Mouse (Mus musculus) stomach, embryonic 14.5 days (tissue): Measurements from ENCODE around the gene Slc25a22. TPM values are rescaled to one million over a fixed set of nuclear protein-coding genes. Genes with fewer than 3 reads are reported as not detected.

ENCODE experiments used
- ATAC-seq: fragments of 200-750 bp; cut with Nextera tagmentation; 2 replicates; pipeline ENCODE4 v1.8.0; 2017; ENCODE audit warnings: low read depth, moderate TSS enrichment; ENCODE audit not compliant: insufficient number of reproducible peaks, insufficient read depth, low FRiP score
- H3K27ac ChIP-seq: fragments of 300-500 bp; sonication (generic); 2 replicates; pipeline ENCODE4 v1.5.1; 2014; ENCODE audit warnings: mild to moderate bottlenecking, low read length, moderate library complexity, mixed read lengths
- H3K27me3 ChIP-seq: fragments of 300-500 bp; sonication (generic); 2 replicates; pipeline ENCODE4 v1.6.1; 2014; ENCODE audit warnings: low read length, control low read depth, mixed read lengths; ENCODE audit not compliant: control insufficient read depth, insufficient read depth
- H3K36me3 ChIP-seq: fragments of 300-500 bp; sonication (generic); 2 replicates; pipeline ENCODE4 v1.6.1; 2014; ENCODE audit warnings: mild to moderate bottlenecking, control low read depth, low read length, moderate library complexity, mixed read lengths; ENCODE audit not compliant: control insufficient read depth, insufficient read depth
- H3K4me1 ChIP-seq: fragments of 300-500 bp; sonication (generic); 2 replicates; pipeline ENCODE4 v1.6.1; 2014; ENCODE audit warnings: low read length, control low read depth, mixed read lengths; ENCODE audit not compliant: control insufficient read depth, insufficient read depth
- H3K4me2 ChIP-seq: fragments of 300-500 bp; sonication (generic); replicated peaks from 2 replicates; pipeline ENCODE4 v1.6.1; 2014; ENCODE audit warnings: low read depth, low read length, control low read depth
- H3K4me3 ChIP-seq: fragments of 300-500 bp; sonication (generic); 2 replicates; pipeline ENCODE4 v1.5.1; 2014; ENCODE audit warnings: low read depth, low read length, control low read depth
- H3K9ac ChIP-seq: fragments of 300-500 bp; sonication (generic); replicated peaks from 2 replicates; pipeline ENCODE4 v1.6.1; 2014; ENCODE audit warnings: low read depth, mild to moderate bottlenecking, control low read depth, low read length, moderate library complexity, mixed read lengths
- H3K9me3 ChIP-seq: fragments of 300-500 bp; sonication (generic); 2 replicates; pipeline ENCODE4 v1.6.1; 2016; ENCODE audit warnings: low read depth, low read length, control low read depth; ENCODE audit not compliant: control insufficient read depth
- WGBS: fragments of 180-500 bp; shearing (Covaris S2); extraction: QIAGEN DNeasy Blood & Tissue Kit; methylation state at CpG from one replicate; pipeline ENCODE4 v1.1.7; 2014; 5-methylcytosine and 5-hydroxymethylcytosine counted together
- polyA plus RNA-seq: library from polyadenylated mRNA; unstranded; fragments of >200 nt; fragmentation: Nextera tagmentation; extraction: Ambion mirVana; gene quantifications from 2 replicates; pipeline ENCODE4 v1.2.1, GENCODE M21; 2014

Slc25a22 gene
- polyA plus RNA-seq, 1 experiment from 2014 or later: 31.5 TPM

DNA sequence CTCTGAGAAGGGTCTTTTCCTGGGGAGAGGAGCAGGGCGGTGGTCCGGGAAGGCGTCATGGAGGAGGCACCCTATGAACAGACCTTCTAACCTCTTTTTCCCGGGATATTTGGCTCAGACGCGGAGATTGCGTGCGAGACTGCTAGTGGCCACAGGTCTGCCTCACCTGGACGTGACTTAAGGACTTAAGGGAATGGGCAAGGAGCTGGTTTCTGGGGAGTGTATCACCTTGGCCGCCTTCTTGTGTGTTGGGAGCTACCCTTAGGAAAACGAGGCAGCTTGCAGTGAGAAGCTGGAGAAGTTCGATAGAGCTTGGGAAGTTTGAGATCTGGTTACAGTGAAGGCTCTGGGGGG is 38.1 kb upstream of the Slc25a22 start:
- Histone ChIP-seq H3K27me3 (no peaks in the 10 kb centered on the region), H3K9ac (peak overlapping the region; percentile 76), H3K9me3 (no peaks in the 10 kb centered on the region), H3K4me1 (peaks cover 27% of the 10 kb centered on the region), H3K27ac (peak overlapping the region; percentile 95), H3K4me2 (peak overlapping the region; percentile 88), H3K36me3 (peaks cover 19% of the 10 kb centered on the region), H3K4me3 (peak overlapping the region; percentile 75)
- WGBS: 1% methylated on average over 12 of the region's 12 CpGs
- ATAC-seq: no peak

DNA sequence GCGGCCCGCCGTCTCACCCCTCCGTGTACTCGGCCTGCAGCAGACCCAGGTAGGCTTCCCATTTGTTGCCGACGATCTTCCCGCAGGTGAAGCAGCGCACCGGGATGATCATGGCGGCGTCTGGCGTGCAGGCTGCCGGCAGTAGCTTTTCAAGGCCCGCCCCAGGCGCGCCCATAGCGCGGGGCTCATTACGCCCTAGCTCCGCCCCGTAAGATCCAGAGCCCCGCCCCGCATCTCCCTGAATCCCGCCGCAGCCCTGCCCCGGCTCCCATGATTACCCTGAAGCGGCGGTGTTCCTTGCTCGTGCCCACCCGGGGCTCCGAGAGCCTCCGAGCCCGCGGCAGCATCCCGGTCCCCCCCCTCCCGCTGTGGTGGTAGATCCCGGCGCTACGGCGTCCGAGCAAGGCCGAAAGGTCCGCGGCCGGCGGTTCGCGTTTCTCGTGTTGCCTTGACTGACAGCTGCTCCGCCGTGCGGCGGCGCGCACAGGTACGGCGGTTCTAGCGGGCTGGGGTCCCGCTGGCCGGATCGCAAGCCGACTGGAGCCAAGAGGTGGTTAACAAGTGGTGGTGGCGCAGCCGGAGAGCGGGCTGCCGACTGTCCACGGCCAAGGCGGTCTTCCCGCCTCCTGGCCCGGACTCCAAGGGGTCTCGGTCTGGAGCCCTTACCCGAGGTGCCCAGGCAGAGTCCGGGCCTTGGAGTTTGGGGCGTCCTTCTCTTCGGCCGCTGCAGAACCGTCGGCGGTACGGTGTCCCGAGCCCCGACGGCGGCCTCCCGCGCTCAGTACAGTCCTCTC is 37.5 kb upstream of the Slc25a22 start, which contains the start of the genes Polr2l and Tspan4:
Gene Polr2l (minus strand): TSS at position 122 of the 794 bp plus-strand sequence.
Gene Tspan4 (plus strand): TSS at position 230 of the 794 bp plus-strand sequence.
- no peaks in the 10 kb centered on the region for H3K9me3 ChIP-seq
- H3K4me2 ChIP-seq: peak within 1 kb of the TSS; percentile 88
- WGBS: under 1% methylated on average over 80 of the region's 87 CpGs
- no peaks in the 10 kb centered on the region for H3K27me3 ChIP-seq
- H3K36me3 ChIP-seq: peaks cover 25% of the 10 kb centered on the region
- H3K4me1 ChIP-seq: peaks cover 27% of the 10 kb centered on the region
- peak within 1 kb of the TSS; percentile 75 for H3K4me3 ChIP-seq
- peak within 1 kb of the TSS; percentile 76 for H3K9ac ChIP-seq
- peak within 1 kb of the TSS; percentile 95 for H3K27ac ChIP-seq
- ATAC-seq: peak; percentile 69

DNA sequence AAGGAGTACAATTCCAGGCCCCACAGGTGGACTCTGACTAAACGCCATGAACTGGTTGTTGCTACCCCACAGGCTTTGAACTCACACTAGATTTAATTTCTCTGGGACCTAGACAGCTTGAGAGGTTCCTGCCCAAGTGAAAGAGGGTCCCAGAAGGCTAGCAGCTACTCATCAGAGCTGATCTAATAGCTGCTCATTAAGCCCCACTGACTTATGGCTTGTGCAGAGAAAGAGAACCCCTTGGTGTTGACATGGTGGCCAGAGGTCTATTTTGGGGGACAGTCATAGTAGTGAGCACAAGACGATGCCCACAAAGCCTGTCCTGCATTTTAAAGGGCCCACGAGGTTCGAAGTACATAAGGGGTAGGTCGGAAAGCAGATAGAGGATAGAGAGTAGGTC is 36.5 kb upstream of the Slc25a22 start:
- H3K4me1 ChIP-seq: peaks cover 31% of the 10 kb centered on the region
- no peak for ATAC-seq
- no peaks in the 10 kb centered on the region for H3K9me3 ChIP-seq

DNA sequence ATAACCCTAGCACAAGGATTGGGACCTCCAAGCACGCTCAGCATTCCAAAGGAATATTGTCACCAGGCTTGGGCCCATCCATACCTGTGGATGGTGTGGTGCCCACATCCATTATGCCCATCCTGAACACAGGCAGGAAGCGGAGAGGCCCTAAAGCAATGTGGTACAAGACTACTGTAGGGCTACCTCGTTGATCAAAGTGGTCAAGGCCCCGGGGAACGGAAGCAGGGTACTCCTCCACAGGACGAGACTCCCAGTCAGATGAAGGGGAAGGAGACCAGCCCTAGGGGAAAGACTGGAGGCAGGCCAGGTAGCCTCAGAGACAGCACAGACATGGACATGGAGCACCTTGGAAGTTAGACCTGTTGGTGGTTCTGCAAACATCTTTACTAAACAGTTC is 35.1 kb upstream of the Slc25a22 start:
- H3K4me1 ChIP-seq: peaks cover 36% of the 10 kb centered on the region
- H3K27ac ChIP-seq: no peak overlapping the region

More for the DNA sequence above, 36.5 kb upstream of the Slc25a22 start:
- Histone ChIP-seq H3K27me3 (no peaks in the 10 kb centered on the region), H3K36me3 (peaks cover 31% of the 10 kb centered on the region), H3K9ac (peak overlapping the region; percentile 76), H3K4me3 (peak overlapping the region; percentile 75), H3K27ac (no peak overlapping the region; the same call in 1 of the 2 replicates), H3K4me2 (peak overlapping the region; percentile 88)
- 12% methylated on average over 5 of the region's 5 CpGs for WGBS

DNA sequence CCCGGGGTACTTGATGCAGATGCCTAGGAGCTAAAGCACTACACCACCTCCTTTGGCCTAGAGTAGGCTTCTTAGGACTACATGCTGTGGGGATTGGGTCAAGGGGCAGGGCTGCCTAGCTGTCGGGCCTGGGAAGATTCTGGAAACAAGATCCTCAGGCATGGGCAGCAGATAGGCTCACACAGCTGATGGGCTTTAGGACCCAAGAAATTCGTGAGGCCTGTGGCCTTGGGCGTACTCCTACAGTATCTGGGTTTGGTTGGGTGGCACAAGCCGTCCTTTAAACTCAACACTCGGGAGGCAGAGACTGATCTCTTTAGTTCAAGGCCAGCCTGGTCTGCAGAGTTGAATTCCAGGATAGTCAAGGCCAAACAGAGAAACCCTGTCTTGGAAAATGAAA is 34.5 kb upstream of the Slc25a22 start:
- Histone ChIP-seq H3K27ac (no peak overlapping the region), H3K4me2 (no peak overlapping the region), H3K4me3 (no peak overlapping the region), H3K9me3 (no peaks in the 10 kb centered on the region), H3K27me3 (no peaks in the 10 kb centered on the region), H3K36me3 (peaks cover 31% of the 10 kb centered on the region), H3K4me1 (peaks cover 31% of the 10 kb centered on the region), H3K9ac (no peak overlapping the region)
- no peak for ATAC-seq
- 71% methylated on average over 6 of the region's 6 CpGs for WGBS

More for the DNA sequence above, 35.1 kb upstream of the Slc25a22 start:
- no peak overlapping the region for H3K4me2 ChIP-seq
- ATAC-seq: no peak
- no peaks in the 10 kb centered on the region for H3K27me3 ChIP-seq
- no peaks in the 10 kb centered on the region for H3K9me3 ChIP-seq
- WGBS: 80% methylated on average over 6 of the region's 6 CpGs
- H3K9ac ChIP-seq: no peak overlapping the region
- no peak overlapping the region for H3K4me3 ChIP-seq
- H3K36me3 ChIP-seq: peaks cover 31% of the 10 kb centered on the region

DNA sequence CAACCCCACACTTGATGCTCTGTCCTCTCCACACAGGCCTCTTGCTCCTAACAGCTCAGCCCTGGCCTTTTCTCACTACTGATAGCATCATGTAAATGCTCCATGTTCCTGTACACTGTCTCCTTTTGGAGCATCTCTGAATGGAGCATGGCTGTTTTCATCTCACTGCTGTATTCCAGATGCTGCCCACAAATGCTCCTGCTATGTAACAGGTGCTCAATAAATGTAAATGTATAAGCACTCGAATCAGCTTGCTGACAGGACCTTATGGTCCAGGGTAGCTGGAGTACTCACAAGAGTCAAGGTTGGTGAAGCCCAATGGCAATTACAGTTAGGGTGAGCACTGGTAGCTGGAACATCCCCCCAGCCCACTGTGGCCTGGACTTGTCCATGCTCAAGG is 33.5 kb upstream of the Slc25a22 start:
- Histone ChIP-seq H3K9ac (no peak overlapping the region), H3K27ac (no peak overlapping the region), H3K9me3 (no peaks in the 10 kb centered on the region), H3K36me3 (peaks cover 31% of the 10 kb centered on the region), H3K4me3 (no peak overlapping the region), H3K4me1 (peaks cover 29% of the 10 kb centered on the region), H3K27me3 (no peaks in the 10 kb centered on the region), H3K4me2 (no peak overlapping the region)
- no peak for ATAC-seq
- 79% methylated on average over 1 of the region's 1 CpGs for WGBS

GRCm38 (mm10) chr7:141470637-141470944 is 32.9 kb upstream of the Slc25a22 start:
- H3K36me3 ChIP-seq: peaks cover 31% of the 10 kb centered on the region

DNA sequence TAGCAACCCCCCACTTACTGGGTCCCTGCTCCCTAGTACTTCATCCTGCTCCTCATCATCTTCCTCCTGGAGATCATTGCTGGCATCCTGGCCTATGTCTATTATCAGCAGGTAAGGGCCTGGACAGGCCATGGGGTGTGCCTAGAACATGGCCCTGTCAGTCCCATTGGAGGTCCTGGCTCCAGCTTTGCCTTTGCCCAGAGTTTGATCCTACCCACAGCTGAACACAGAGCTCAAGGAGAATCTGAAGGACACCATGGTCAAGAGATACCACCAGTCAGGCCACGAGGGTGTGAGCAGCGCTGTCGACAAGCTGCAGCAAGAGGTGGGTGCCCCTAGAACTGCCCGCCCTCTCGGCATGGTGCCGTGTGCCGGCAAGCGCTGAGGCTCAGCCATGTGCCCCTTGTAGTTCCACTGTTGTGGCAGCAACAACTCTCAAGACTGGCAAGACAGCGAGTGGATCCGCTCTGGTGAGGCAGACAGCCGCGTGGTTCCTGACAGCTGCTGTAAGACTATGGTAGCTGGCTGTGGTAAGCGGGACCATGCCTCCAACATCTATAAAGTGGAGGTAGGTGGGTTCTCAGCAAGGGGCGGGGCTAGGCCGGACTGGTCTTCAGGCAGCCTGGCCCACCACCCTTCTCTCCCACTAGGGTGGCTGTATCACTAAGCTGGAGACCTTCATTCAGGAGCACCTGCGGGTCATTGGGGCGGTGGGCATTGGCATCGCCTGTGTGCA is 32.4 kb upstream of the Slc25a22 start:
- Histone ChIP-seq H3K27me3 (no peaks in the 10 kb centered on the region), H3K4me1 (peaks cover 32% of the 10 kb centered on the region), H3K4me3 (no peak overlapping the region), H3K9me3 (no peaks in the 10 kb centered on the region), H3K9ac (no peak overlapping the region), H3K4me2 (no peak overlapping the region), H3K27ac (no peak overlapping the region), H3K36me3 (peaks cover 31% of the 10 kb centered on the region)
- 88% methylated on average over 18 of the region's 18 CpGs for WGBS
- ATAC-seq: no peak

More at GRCm38 (mm10) chr7:141470637-141470944, 32.9 kb upstream of the Slc25a22 start:
- H3K9ac ChIP-seq: no peak overlapping the region
- ATAC-seq: no peak
- 93% methylated on average over 10 of the region's 10 CpGs for WGBS
- no peaks in the 10 kb centered on the region for H3K27me3 ChIP-seq
- H3K9me3 ChIP-seq: no peaks in the 10 kb centered on the region
- no peak overlapping the region for H3K27ac ChIP-seq
- H3K4me2 ChIP-seq: no peak overlapping the region
- peaks cover 28% of the 10 kb centered on the region for H3K4me1 ChIP-seq
- H3K4me3 ChIP-seq: no peak overlapping the region
